Mouse (Mus musculus): ENCODE results near the gene Prorsd1. TPM values are rescaled to one million over a fixed set of nuclear protein-coding genes. Genes with fewer than 3 reads are reported as not detected.
"Not testable (repeated sequence)": the region's sequence is repeated elsewhere in the genome, so short reads cannot be mapped to it uniquely, and the experiment has no call there.

The Prorsd1 gene
- total RNA-seq (2017) = 50.8 and 60.4 TPM in 2 replicates

- peak; percentile 99 to 100 for ATAC-seq (replicated peaks in 1 of 2; ENCODE audit: insufficient read depth in 1 of 2, low FRiP score in 2 of 2, low TSS enrichment in 1 of 2, low read depth in 1 of 2, poor library complexity in 2 of 2, severe bottlenecking in 2 of 2)
Observed at GRCm38 (mm10) chr11:29514682-29515412, at the start of gene Prorsd1. Prorsd1 (minus strand) TSS chr11:29515033.

DNA sequence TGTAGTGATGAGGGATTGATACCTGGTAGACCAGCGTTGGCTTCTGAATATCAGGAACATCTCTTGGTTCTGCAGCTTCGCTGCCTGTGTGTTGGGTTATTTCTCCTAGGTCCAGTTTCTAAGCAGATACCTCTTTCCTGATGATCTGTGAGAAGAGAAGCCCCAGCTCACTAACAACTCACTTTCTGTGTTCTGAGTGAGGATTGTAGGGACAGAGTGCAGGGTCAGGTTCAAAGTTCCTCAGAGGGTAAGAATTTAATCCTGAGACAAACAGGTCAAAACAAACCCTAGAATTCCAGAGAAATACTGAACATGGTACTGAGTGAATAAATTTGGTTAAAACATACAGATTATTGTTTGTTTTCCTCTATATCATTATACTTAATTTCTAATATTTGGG, 48.6 kb upstream of the Prorsd1 start:
- no peak for ATAC-seq (replicated peaks in 1 of 2; ENCODE audit: insufficient read depth in 1 of 2, low FRiP score in 2 of 2, low TSS enrichment in 1 of 2, low read depth in 1 of 2, poor library complexity in 2 of 2, severe bottlenecking in 2 of 2)

GRCm38 (mm10) chr11:29560990-29561389, 46.2 kb upstream of the Prorsd1 start:
- ATAC-seq (replicated peaks in 1 of 2; ENCODE audit: insufficient read depth in 1 of 2, low FRiP score in 2 of 2, low TSS enrichment in 1 of 2, low read depth in 1 of 2, poor library complexity in 2 of 2, severe bottlenecking in 2 of 2) = no peak

DNA sequence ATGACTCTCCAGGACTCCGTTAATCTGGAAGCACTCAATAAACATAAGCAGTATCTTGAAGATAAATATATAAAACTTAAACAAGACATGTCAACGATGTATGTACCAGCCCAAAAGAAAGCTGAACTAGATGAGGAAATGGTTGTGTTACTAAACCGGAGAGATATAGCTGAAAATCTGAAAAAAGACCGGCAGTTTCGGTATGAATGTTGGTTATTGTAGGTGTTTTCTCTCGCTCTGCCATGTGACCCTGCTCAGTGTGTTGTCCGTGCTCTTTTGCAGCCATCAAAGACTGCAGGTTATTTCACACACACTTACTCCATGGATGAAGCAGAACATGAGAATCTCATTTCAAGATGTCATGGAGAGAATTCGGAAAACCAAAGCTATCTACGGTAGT, 45.6 kb upstream of the Prorsd1 start:
- ATAC-seq (replicated peaks in 1 of 2; ENCODE audit: insufficient read depth in 1 of 2, low FRiP score in 2 of 2, low TSS enrichment in 1 of 2, low read depth in 1 of 2, poor library complexity in 2 of 2, severe bottlenecking in 2 of 2) = no peak

DNA sequence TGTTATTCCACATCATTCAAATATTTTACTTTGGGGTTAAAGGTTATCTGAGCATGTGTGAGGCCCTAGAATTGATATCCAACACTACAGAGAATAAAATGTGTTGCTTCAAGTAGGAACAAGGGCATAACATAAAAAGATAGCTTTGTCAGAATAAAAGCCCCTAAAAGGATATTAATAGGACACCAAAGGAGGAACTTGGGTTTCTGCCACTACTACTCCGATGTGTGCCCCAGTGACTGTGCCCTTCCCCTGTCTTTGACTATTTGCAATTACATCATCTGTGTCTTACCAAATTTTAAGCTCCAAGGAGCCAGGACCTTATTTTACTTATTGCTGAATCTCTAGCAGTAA, 34.6 kb upstream of the Prorsd1 start:
- ATAC-seq (replicated peaks in 1 of 2; ENCODE audit: insufficient read depth in 1 of 2, low FRiP score in 2 of 2, low TSS enrichment in 1 of 2, low read depth in 1 of 2, poor library complexity in 2 of 2, severe bottlenecking in 2 of 2) = peak; percentile 55 to 61

DNA sequence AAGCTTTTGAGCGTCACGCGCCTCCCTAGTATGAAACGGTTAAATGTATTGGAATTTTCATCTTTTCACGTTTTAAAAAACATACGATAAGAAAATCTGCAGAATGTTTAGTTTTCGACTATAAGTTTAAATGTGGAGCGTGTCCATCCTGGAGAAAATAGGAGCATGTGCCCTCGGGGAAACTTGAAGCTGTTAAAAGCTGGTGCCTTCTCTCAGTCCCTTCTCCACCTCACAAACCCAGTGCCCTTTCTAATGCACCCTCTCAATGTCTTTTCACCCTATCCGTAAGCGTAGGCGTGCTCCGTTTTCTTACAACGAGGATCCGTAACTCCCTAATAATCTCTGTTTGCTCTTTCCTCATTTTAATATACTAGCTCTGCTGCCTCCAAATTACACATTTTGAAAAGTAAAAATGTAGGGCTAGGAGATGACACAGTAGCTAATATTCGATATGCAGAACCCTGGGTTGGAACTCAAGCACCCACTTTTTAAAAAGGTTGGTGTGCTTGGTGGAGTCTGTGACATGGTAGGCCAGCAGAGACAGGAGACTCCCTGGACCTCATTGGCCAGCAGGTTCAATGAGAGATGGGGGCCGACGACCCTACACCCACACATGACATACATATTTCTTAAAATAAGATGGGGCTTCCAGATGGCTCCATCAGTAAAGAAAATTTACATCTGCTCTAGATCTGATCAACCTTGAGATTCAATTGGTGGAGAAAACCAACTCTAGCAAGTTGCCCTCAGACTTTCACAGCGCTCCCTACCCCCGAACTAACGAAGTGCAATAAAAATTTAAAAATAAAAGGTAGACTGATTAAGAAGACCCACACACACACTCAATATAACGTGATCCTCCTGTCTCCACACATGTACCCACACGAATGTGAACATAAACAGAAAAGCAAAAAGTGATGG, 33.9 kb upstream of the Prorsd1 start:
- no peak for ATAC-seq (replicated peaks in 1 of 2; ENCODE audit: insufficient read depth in 1 of 2, low FRiP score in 2 of 2, low TSS enrichment in 1 of 2, low read depth in 1 of 2, poor library complexity in 2 of 2, severe bottlenecking in 2 of 2)

GRCm38 (mm10) chr11:29547752-29548503, 33.1 kb upstream of the Prorsd1 start, which contains the start of the genes Clhc1 and Rps27a:
Clhc1 (plus strand) TSS chr11:29547950.
Rps27a (minus strand) TSS chr11:29548109.
- ATAC-seq (replicated peaks in 1 of 2; ENCODE audit: insufficient read depth in 1 of 2, low FRiP score in 2 of 2, low TSS enrichment in 1 of 2, low read depth in 1 of 2, poor library complexity in 2 of 2, severe bottlenecking in 2 of 2) = peak; percentile 89 to 91

GRCm38 (mm10) chr11:29547249-29547751, 32.5 kb upstream of the Prorsd1 start:
- peak in 1 of 2 experiments; percentile 6; a peak in 3 of 4 replicates for ATAC-seq (replicated peaks in 1 of 2; ENCODE audit: insufficient read depth in 1 of 2, low FRiP score in 2 of 2, low TSS enrichment in 1 of 2, low read depth in 1 of 2, poor library complexity in 2 of 2, severe bottlenecking in 2 of 2)

DNA sequence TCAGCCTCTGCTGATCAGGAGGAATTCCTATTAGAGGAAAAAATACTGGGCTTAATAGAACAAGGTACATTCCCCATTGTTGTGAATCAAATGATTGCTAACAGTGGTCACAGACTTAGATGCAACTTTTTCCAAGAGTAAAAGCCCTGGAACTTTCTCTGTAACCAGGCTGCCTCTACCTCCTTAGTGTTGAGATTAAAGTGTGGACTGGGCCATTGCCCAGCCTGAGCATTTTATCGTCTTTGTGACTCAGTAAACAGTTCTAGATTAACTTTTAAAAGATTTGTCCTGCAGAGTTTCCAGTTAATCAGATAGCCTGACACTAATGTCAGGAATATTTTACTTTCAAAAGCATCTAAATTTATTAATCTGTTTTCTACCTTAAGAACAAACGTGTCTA, 31.9 kb upstream of the Prorsd1 start:
- no peak for ATAC-seq (replicated peaks in 1 of 2; ENCODE audit: insufficient read depth in 1 of 2, low FRiP score in 2 of 2, low TSS enrichment in 1 of 2, low read depth in 1 of 2, poor library complexity in 2 of 2, severe bottlenecking in 2 of 2)

- not testable (repeated sequence) for ATAC-seq (replicated peaks in 1 of 2; ENCODE audit: insufficient read depth in 1 of 2, low FRiP score in 2 of 2, low TSS enrichment in 1 of 2, low read depth in 1 of 2, poor library complexity in 2 of 2, severe bottlenecking in 2 of 2)
Observed at GRCm38 (mm10) chr11:29546297-29546696, 31.5 kb upstream of the Prorsd1 start.

- ATAC-seq (replicated peaks in 1 of 2; ENCODE audit: insufficient read depth in 1 of 2, low FRiP score in 2 of 2, low TSS enrichment in 1 of 2, low read depth in 1 of 2, poor library complexity in 2 of 2, severe bottlenecking in 2 of 2) = not testable (repeated sequence)
Observed at GRCm38 (mm10) chr11:29545150-29545752, 30.4 kb upstream of the Prorsd1 start.

- no peak for ATAC-seq (replicated peaks in 1 of 2; ENCODE audit: insufficient read depth in 1 of 2, low FRiP score in 2 of 2, low TSS enrichment in 1 of 2, low read depth in 1 of 2, poor library complexity in 2 of 2, severe bottlenecking in 2 of 2)
Observed at GRCm38 (mm10) chr11:29544225-29544945, 29.6 kb upstream of the Prorsd1 start.

DNA sequence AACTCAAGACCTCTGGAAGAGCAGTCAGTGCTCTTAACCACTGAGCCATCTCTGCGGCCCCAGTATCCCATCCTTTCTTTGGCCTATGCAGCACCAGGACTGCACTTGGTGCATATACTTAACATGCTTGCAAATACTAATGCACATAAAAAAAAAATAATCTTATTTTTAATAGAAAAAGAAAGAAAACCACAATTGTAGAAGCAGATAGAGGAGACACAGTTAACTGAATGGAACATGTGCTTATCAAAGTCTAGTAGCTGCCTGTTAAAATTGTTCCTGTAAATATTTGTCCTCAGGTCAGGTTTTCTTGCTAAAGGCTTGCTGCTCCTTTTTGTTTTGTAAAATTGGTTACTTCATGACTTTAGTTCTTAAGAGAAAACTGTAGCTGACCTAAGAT, 23.4 kb upstream of the Prorsd1 start:
- ATAC-seq (replicated peaks in 1 of 2; ENCODE audit: insufficient read depth in 1 of 2, low FRiP score in 2 of 2, low TSS enrichment in 1 of 2, low read depth in 1 of 2, poor library complexity in 2 of 2, severe bottlenecking in 2 of 2) = no peak

DNA sequence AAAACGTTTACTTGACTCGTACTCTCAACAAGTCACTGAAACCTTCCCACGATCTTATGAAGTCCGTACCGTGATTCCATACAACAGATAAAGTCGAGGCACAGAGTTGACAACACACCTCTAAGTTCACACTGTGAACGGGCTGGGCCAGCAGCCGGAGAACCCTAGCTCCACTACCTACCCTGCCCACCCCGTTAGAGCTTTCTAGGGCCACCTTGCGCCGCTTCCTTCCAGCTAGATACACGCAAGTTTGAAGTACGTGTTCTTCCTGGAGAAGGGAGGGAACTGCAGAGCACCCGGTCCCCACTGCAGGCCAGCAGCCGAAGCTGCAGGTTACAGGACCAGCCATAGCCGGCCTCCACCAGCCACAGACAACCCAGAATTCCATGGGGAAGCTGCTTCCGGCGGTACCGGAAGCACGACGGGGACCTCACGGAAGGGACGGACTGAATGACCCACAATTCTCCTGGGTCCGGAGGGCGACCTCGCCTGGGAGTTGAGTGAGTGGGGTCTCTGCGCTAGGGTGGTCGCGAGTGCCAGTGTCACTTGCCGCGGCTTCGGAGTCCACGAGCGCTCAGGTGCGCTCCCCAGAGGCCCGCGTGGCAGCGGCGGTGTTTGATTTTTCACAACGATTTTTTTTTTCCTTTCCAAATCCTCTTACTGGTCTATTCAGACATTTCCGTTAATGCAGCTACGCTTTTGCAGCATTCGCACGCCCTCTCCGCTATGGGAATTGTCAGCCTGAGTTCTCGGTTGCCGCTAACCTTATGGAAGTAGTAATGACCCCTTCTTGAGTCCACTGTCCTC, 11.4 kb upstream of the Prorsd1 start, which contains the start of gene Mtif2:
Mtif2 (plus strand) TSS at position 421 of the 807 bp plus-strand sequence.
- peak; percentile 79 to 95 for ATAC-seq (replicated peaks in 1 of 2; ENCODE audit: insufficient read depth in 1 of 2, low FRiP score in 2 of 2, low TSS enrichment in 1 of 2, low read depth in 1 of 2, poor library complexity in 2 of 2, severe bottlenecking in 2 of 2)

DNA sequence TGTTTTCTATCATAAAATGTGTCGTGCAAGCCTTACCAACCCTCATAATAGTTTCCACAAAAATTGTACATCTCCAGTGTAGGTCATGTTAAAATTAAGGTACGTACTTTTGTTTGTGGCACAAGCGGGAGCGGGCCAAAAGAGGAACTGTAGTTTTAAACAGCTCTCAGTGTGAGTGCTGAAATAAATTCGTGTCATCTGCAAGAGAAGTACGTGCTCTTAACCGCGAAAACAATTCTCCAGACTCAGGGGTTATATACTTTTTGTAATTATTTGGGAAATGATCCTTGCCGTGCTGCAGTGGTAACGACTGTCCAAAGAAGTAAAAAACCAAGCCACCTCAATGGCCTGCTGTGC, 530 bp downstream of the Prorsd1 start:
- peak; percentile 63 for ATAC-seq (replicated peaks in 1 of 2; ENCODE audit: insufficient read depth in 1 of 2, low FRiP score in 2 of 2, low TSS enrichment in 1 of 2, low read depth in 1 of 2, poor library complexity in 2 of 2, severe bottlenecking in 2 of 2)

All from hematopoietic stem cell, adult 5-6 weeks (primary cell).